Mouse (Mus musculus) left cerebral cortex, adult 11 months (tissue): ENCODE results near the gene Pdzk1.

Experiments used
- DNase-seq: peaks from one replicate; pipeline ENCODE4 v3.0.0; 2022; ENCODE audit warnings: low spot score

Gene Pdzk1

GRCm38 (mm10) chr3:96836414-96836813 lies 7.3 kb downstream of the Pdzk1 start:
- no peak for DNase-seq

GRCm38 (mm10) chr3:96838996-96839645 lies 10.0 kb downstream of the Pdzk1 start:
- DNase-seq = no peak

- DNase-seq = no peak
These were observed 16.1 kb downstream of the Pdzk1 start for GRCm38 (mm10) chr3:96845191-96845590.

- DNase-seq = no peak
These were observed 16.7 kb downstream of the Pdzk1 start for GRCm38 (mm10) chr3:96845806-96846205.

GRCm38 (mm10) chr3:96846985-96847384 lies 17.9 kb downstream of the Pdzk1 start:
- DNase-seq = no peak

- DNase-seq = no peak
These were observed 18.6 kb downstream of the Pdzk1 start for GRCm38 (mm10) chr3:96847661-96848060.

GRCm38 (mm10) chr3:96848470-96848869 lies 19.4 kb downstream of the Pdzk1 start:
- no peak for DNase-seq

- DNase-seq = no peak
These were observed 20.2 kb downstream of the Pdzk1 start for GRCm38 (mm10) chr3:96849168-96849727.

- DNase-seq = no peak
These were observed 23.5 kb downstream of the Pdzk1 start for GRCm38 (mm10) chr3:96852561-96852960.

GRCm38 (mm10) chr3:96854376-96854775 lies 25.3 kb downstream of the Pdzk1 start:
- no peak for DNase-seq

GRCm38 (mm10) chr3:96855833-96856232 lies 26.7 kb downstream of the Pdzk1 start:
- no peak for DNase-seq

GRCm38 (mm10) chr3:96860498-96860897 lies 31.4 kb downstream of the Pdzk1 start:
- DNase-seq = no peak

- DNase-seq = no peak
These were observed 38.8 kb downstream of the Pdzk1 start for GRCm38 (mm10) chr3:96867863-96868262.

- DNase-seq = no peak
These were observed 39.5 kb downstream of the Pdzk1 start for GRCm38 (mm10) chr3:96868566-96868965.

GRCm38 (mm10) chr3:96869091-96869490 lies 40.0 kb downstream of the Pdzk1 start:
- no peak for DNase-seq

GRCm38 (mm10) chr3:96870270-96870669 lies 41.2 kb downstream of the Pdzk1 start:
- no peak for DNase-seq

- no peak for DNase-seq
These were observed 42.0 kb downstream of the Pdzk1 start for GRCm38 (mm10) chr3:96871070-96871469.

- no peak for DNase-seq
These were observed 43.4 kb downstream of the Pdzk1 start for GRCm38 (mm10) chr3:96872501-96872900.

GRCm38 (mm10) chr3:96874808-96875571 lies 45.9 kb downstream of the Pdzk1 start:
- DNase-seq = no peak

- DNase-seq = no peak
These were observed 50.5 kb downstream of the Pdzk1 start for GRCm38 (mm10) chr3:96879536-96879935.

- no peak for DNase-seq
These were observed 51.3 kb downstream of the Pdzk1 start for GRCm38 (mm10) chr3:96880385-96880784.

GRCm38 (mm10) chr3:96881557-96881956 lies 52.5 kb downstream of the Pdzk1 start:
- no peak for DNase-seq
